Mouse (Mus musculus) forelimb bud, embryonic 11.5 days (tissue): ENCODE measurements around the gene Ankdd1a.

Source experiments
- DNase-seq: peaks from one replicate; pipeline ENCODE4 v3.0.0-alpha.2; 2012; ENCODE audit warnings: low read depth, low spot score

The Ankdd1a gene

DNA sequence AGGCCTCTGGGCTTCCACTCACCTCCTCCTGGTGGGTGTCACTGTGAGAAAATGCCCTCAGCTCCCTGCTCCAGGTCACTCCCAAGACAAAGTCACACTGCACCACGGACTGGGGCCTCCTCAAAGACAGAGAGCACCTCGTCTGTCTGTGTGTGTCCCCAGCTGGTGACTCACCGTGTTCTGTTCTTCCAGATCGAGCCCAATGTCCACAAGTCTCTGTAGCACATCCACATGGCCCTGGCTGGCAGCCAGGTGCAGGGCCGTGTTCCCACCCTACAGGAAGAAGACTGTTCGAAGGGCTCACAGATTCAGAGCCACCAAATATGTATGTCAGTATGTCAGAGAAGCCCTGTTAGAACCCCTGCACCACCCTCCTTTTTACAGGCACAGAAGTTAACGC lies 11.5 kb downstream of the Ankdd1a start:
- DNase-seq, result no peak

GRCm38 (mm10) chr9:65502721-65503505 lies 17.1 kb downstream of the Ankdd1a start:
- no peak for DNase-seq

- no peak for DNase-seq
Measured at GRCm38 (mm10) chr9:65502146-65502545, 17.8 kb downstream of the Ankdd1a start.

GRCm38 (mm10) chr9:65492851-65493250 lies 27.1 kb downstream of the Ankdd1a start:
- no peak for DNase-seq

GRCm38 (mm10) chr9:65492351-65492750 lies 27.6 kb downstream of the Ankdd1a start:
- DNase-seq, result no peak

DNA sequence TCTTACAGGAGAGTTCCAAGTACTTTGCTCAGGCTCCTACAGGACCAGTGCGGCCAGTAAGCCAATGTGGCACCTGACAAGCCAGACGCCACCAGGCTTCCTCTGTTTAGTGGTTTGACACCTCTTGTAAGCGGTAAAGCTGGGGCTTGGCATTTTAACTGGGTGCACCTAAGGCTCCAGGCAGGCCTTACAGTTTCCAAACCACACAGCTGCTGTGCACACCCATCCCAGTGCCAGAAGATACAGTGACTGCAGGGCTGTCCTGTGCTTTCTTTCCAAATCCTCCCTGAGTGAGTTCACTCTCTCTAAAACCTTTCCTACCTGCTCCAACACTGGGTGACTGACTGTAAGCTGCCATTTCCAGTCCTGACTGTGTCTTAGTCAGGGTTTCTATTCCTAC lies 28.5 kb downstream of the Ankdd1a start:
- DNase-seq, result no peak

DNA sequence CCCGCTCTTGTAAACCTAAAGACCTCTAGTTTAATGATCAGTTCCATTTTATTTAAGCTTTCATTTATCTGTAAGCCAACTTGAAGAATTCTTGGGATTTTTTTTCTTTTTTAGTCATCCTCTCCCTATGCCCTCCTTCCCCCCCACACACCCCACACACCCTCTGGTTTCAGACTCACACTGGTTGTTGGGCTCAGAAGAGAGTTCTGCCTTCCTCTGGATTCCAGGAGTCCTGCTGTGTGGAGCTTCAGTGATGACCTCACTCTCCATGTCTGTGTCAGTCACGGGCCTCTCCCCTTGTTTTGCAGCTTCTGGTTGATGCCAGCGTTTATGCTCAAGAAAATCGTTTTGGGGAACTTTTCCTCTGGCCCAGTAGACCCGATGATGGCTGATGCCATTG lies 39.9 kb downstream of the Ankdd1a start:
- DNase-seq, result no peak

- DNase-seq, result no peak
Measured at GRCm38 (mm10) chr9:65479158-65479557, 40.8 kb downstream of the Ankdd1a start.

GRCm38 (mm10) chr9:65472769-65473168 lies 47.2 kb downstream of the Ankdd1a start:
- no peak for DNase-seq

DNA sequence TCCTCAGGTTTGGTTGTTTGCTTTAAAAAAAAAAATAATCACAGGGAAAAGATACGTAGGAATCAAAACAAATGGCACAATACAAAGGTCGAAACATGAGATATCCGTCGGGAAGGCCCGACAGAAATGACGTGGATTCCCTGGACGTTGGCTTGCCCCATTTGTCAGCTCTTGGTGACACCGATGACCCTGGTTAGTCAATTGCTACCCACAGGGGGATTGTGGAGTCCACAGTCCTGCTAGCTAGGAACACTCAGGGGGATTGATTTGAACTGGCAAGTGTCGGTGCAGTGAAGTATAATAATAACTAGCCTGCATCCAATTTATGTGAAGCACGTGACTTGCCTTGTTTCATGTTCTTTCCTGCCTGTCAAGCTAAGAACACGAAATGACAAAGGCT lies 52.3 kb downstream of the Ankdd1a start:
- DNase-seq, result no peak

- no peak for DNase-seq
Measured at GRCm38 (mm10) chr9:65465241-65465640, 54.8 kb downstream of the Ankdd1a start.

GRCm38 (mm10) chr9:65464161-65464560 lies 55.8 kb downstream of the Ankdd1a start:
- DNase-seq, result no peak

GRCm38 (mm10) chr9:65462544-65462943 lies 57.4 kb downstream of the Ankdd1a start:
- DNase-seq, result no peak

GRCm38 (mm10) chr9:65460732-65461442 lies 59.1 kb downstream of the Ankdd1a start, which contains the start of gene Spg21:
Gene Spg21, plus strand, starts transcription at chr9:65460947.
- DNase-seq, result peak; percentile 92

- no peak for DNase-seq
Measured at GRCm38 (mm10) chr9:65460198-65460597, 59.8 kb downstream of the Ankdd1a start.

DNA sequence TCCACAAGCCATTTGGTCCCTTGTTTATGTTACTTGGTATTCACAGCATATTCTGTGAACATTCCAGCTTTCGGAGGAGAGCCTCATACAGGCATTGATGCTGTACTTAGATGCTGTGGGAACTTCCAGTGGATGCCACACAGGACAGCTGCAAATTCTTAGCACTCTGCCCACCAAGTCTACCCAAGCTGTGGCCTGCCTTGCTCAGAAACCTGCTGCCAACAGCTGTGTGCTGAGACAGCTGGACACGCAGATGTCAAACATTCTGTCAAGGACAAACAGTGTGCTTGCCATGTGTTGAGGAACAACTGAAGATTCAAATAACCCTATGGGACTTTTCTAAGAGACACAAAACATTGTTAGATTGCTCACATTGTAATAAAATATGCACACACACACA lies 61.0 kb downstream of the Ankdd1a start:
- DNase-seq, result no peak

DNA sequence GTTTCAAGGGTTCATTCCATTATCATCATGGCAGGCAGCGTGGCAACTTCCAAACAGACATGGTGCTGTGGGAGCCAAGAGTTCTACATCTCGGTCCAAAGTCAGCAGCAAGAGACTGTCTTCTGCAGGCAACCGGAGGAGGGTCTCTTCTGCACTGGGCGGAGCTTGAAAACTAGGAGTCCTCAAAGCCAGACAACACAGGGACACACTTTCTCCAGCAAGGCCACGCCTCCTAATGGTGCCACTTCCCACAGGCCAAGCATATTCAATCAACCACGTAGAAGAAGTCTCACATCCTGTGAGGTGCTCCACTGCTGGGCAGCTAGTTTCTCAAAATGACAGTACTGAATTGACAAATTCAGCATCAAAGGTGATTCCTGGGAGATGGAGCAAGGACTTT lies 72.0 kb downstream of the Ankdd1a start:
- DNase-seq, result no peak

- no peak for DNase-seq
Measured at GRCm38 (mm10) chr9:65444692-65445091, 75.3 kb downstream of the Ankdd1a start.
